Mouse (Mus musculus) 3T3-L1 (cell line): Measurements from ENCODE around the gene Cds2.
"Not testable (repeated sequence)": the region's sequence is repeated elsewhere in the genome, so short reads cannot be mapped to it uniquely, and the experiment has no call there.

Experiments used
- DNase-seq: peaks from one replicate; pipeline ENCODE4 v3.0.0-alpha.2; 2015; ENCODE audit warnings: low read depth, low spot score

The Cds2 gene

GRCm38 (mm10) chr2:132262879-132263398, at the start of gene Cds2:
Cds2 (plus strand) TSS chr2:132263148.
- DNase-seq, result peak; percentile 98

GRCm38 (mm10) chr2:132221611-132222073, 41.3 kb upstream of the Cds2 start:
- peak; percentile 83 for DNase-seq

DNA sequence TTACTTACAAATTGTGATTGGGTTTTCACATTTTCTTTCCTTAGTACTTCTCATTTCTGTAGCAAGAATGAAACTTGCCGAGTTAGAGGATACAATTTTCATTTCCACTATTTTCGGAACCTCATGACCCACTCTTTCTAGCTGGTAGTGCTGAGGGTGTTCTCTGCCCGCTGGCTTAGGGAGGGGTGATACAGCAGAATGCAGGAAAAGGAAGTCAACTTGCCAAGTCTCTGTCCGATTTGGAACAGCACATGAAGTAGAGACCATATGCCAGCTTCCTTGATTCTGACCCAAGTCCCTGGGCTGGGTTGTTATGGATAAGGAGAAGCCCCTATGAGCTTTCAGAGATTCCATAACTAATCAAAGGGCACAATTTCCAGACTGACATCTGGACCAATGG, 38.6 kb upstream of the Cds2 start:
- DNase-seq, result no peak

GRCm38 (mm10) chr2:132232413-132232945, 30.5 kb upstream of the Cds2 start:
- no peak for DNase-seq

DNA sequence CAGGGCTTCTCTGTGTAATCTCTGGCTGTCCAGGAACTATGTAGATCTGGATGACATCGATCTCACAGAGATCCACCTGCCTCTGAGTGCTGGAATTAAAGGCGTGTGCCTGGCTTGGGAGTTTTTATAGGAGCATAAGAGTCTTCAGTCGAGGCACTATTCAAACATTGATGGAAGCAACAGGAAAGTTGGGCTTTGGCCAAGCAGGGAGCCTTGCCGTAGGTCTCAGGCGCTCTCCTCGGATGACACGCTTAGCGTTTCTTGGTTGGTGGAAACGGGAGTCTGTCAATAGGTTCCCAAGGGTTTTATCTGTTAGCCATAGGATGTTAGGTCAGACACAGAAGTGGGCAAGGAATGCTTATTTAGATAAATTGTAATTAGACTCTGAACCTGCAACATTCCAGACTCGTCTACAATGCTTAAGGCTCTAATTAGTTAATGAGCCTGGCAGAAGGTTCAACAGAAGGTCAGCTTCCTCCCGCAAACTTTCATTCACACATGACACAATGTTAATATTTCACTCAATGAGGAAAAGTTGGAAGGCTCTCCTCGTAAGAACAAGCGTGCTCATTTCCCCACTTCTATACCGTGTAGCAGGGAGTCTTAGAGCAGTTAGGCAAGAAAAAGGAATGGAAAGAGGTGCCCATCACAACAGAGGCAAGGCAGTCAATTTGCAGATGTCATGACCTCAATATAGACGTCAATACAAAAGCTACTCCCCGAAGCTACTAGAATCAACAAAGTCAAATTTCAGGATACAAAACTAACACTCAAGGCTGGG, 28.8 kb upstream of the Cds2 start:
- no peak for DNase-seq

GRCm38 (mm10) chr2:132235291-132235690, 27.7 kb upstream of the Cds2 start:
- no peak for DNase-seq

DNA sequence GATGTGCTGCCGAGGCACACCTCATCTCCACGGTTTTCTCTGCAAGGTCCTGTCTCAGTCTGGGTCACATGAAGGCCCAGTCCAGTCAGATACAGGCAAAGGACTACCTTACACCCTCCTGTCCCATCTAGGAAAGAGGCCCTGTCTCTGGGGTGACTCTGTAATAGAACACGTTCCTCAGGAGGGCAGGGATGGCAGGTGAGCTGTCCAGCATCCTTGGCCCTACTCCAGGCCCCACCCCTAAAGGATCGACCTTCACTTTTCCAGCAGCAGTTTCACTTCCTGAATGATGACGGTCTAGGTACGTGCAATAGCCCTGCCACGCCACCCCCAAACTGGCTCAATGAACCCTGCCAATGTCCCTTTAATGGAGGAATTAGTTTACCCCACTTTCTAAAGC, 27.0 kb upstream of the Cds2 start:
- no peak for DNase-seq

DNA sequence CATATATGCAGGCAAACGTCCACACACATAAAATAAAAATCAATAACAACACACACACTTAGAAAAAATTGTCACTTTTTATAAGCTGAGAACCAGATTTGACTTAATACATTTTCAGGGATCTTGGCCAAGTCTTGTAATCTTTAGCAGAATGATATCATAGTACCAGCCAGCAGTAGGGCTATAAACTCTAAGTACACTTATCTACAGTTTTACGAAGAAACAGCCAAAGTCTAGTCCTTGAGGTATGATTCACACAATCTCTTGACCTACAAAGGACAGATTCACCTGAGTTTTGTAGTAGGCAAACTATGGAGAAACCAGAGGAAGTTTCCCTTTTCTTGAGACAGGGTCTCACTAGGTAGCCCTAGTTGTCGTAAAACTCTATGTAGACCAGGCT, 23.5 kb upstream of the Cds2 start:
- not testable (repeated sequence) for DNase-seq

DNA sequence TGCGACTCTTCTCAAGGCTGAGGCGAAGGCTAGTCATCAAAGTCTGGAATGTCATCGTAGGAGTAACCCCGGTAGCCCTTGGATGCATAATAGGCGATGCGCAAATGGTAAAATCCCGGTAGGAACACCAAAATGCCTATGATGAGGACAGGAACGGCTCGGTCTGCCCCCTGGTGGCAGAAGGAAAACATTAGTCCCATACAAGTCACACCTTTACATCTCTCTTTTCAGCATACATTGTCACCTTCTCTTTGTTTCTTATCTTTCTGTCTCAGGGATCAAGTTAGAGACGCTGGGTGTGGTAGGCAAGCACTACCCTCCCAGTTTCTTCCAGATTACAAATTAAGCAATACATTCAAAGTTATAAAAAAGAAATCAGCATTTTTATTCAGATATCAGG, 22.5 kb upstream of the Cds2 start:
- DNase-seq, result peak; percentile 81

GRCm38 (mm10) chr2:132243370-132243769, 19.6 kb upstream of the Cds2 start:
- DNase-seq, result no peak

- peak; percentile 98 for DNase-seq
Measured at GRCm38 (mm10) chr2:132247539-132248313, 15.2 kb upstream of the Cds2 start, which contains the start of gene Tmem230. Tmem230 (minus strand) TSS chr2:132247807.

DNA sequence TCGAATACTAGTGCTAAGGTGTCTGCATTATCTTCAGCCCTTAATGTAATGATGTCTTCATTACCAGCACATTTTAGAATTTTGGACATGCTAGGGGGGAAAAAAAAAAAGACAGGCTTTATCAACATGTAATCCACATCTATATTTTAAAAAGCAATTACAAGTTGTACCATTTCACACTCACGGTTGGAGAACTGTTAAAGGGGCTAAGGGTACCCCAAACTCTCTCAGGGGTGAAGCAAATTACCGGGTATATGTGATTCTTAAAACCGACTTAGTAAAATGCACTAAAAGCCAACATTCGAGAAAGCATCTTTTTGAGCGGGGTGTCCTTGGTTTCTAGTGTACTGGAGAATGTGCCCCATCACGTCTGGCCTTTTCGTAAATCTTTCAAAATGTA, 11.0 kb upstream of the Cds2 start:
- no peak for DNase-seq

- DNase-seq, result peak; percentile 99
Measured at GRCm38 (mm10) chr2:132252542-132253528, 10.1 kb upstream of the Cds2 start, which contains the start of gene Pcna. Pcna (minus strand) TSS chr2:132253314.

GRCm38 (mm10) chr2:132253603-132254002, 9.3 kb upstream of the Cds2 start:
- DNase-seq, result peak; percentile 34

DNA sequence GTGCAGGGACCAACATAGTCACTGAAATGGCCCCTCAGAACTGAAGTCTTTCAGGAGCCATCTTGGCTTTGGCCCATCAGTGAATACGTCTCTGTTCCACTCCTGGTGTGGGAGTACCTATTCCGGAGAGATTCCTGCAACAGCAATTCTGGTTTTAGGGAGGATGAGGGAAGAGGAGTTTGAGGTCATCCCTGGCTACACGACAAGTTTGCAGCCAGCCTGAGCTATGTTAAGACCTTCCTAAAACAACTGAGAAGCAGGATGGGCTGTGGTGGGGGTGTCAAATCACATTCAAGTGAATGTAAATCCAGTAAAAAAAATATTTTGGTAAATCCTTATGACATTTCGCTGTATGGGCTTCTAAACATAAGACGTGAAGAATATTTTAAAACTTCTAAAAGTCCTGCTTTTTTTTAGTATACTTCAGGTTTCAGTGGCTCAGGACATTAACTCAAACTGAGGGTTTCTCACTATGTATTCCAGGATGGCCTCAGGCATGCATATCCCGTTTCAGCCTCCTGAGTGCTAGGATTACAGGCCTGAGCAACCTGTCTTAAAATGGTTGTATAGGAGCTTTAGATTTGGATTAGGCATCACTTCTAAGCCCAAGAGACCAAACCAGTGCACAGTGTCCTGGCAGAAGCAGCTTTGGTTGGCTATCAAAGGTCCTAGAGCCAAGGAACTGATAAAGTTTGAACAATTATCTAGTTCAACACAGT, 5.4 kb upstream of the Cds2 start:
- peak; percentile 81 for DNase-seq

DNA sequence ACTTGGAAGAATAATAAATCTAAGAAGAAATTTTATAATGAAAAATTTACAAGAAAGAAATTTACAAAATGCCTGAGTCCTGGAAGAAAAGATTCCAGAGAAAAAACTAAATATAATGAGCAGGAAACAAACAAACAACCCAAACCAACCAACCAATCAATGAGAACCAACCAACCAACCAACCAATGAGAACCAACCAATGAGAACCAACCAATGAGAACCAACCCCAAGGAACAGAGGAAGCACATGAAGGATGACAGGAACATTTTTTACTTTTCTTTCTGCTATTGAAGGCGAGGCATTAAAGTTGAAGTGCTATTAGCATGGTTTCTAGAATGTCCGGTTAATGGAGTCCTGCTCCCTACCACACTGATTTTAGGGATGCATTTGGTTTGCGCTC, 2.3 kb upstream of the Cds2 start:
- DNase-seq, result no peak

- peak; percentile 47 for DNase-seq
Measured at GRCm38 (mm10) chr2:132262175-132262574, 773 bp upstream of the Cds2 start.

DNA sequence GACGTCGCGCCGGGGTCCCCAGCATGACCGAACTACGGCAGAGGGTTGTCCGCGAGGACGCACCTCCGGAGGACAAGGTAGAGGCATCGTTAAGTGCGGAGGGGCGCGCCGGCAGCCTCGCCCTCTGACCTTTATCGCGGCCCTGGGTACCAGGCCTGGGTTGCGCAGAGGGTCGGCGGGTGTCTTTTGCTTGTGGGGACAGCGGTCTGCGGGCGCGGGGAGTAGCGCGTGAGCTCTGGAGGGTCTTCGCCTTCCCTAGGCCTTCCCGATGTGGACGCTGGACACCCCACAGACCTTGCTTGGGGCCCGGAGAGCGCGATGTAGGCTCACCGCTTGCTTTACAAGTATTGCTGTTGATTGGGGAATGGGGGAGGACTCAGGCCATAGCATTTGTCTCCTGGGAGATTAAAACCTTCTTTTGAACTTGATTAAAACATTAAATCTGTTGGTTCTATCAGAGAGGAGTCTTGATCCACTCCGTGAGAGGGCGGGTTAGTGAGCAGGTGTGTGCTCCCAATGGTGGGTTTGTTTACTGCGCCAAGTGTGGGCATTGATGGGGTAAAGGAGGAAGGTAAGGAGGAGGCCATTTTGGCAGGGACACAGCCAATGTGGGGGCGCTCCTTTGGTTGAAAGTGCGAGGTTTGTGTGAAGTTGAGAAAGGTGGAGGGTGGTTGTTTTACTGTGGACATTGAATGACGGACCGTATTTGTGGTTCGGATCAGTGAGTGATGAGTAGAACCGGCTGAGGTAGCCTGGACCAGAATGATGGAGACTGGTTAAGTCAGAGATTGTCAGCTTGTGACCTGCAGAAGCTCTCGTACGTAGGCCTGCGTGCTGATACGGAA, 695 bp downstream of the Cds2 start:
- peak; percentile 49 for DNase-seq

DNA sequence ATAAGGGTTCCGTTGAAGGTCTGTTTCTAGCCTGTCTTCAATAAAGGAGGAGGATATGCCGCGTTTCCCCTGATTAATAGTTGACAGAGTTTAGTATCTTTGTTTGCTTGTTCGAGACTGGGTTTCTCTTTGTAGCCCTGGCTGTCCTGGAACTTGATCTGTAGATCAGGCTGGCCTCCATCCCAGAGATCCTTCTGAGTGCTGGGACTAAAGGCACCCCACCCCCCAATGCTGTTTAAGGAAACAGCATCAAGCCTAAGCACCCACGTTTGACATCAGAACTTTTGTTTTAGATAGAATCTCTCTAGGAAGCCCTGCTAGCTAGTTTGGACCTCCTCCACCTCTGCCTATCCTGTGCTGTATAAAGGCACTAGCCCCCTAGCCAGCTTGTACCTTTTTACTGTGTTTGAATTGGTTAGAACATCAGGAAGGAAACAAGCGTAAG, 1.3 kb downstream of the Cds2 start:
- DNase-seq, result no peak
